Mouse (Mus musculus) midbrain, embryonic 11.5 days (tissue): ENCODE results near the gene Gm10722. TPM values are rescaled to one million over a fixed set of nuclear protein-coding genes. Genes with fewer than 3 reads are reported as not detected.
"Not testable (repeated sequence)": the region's sequence is repeated elsewhere in the genome, so short reads cannot be mapped to it uniquely, and the experiment has no call there.

Experiments used
- ATAC-seq: fragments of 200-750 bp; cut with Nextera tagmentation; 2 replicates; pipeline ENCODE4 v1.8.0; 2017; ENCODE audit warnings: moderate TSS enrichment, moderate library complexity; ENCODE audit not compliant: low FRiP score
- DNase-seq: peaks from one replicate; pipeline ENCODE4 v3.0.0; 2015; ENCODE audit warnings: low spot score; ENCODE audit errors: missing footprints
- H3K27ac ChIP-seq: fragments of 300-500 bp; sonication (generic); 2 replicates; pipeline ENCODE4 v1.5.1; 2014; ENCODE audit warnings: low read depth, low read length
- H3K27me3 ChIP-seq: fragments of 300-500 bp; sonication (generic); 2 replicates; pipeline ENCODE4 v1.6.1; 2014; ENCODE audit warnings: mild to moderate bottlenecking, low read length, moderate library complexity, mixed read lengths; ENCODE audit not compliant: control insufficient read depth, insufficient read depth
- H3K36me3 ChIP-seq: fragments of 300-500 bp; sonication (generic); 2 replicates; pipeline ENCODE4 v1.6.1; 2014; ENCODE audit warnings: mild to moderate bottlenecking, low read length, moderate library complexity, mixed read lengths; ENCODE audit not compliant: control insufficient read depth, insufficient read depth
- H3K4me1 ChIP-seq: fragments of 300-500 bp; sonication (generic); 2 replicates; pipeline ENCODE4 v1.6.1; 2014; ENCODE audit warnings: low read length; ENCODE audit not compliant: control insufficient read depth, insufficient read depth
- H3K4me2 ChIP-seq: fragments of 300-500 bp; sonication (generic); 2 replicates; pipeline ENCODE4 v1.6.1; 2014; ENCODE audit warnings: mild to moderate bottlenecking, moderate library complexity
- H3K4me3 ChIP-seq: fragments of 300-500 bp; sonication (generic); 2 replicates; pipeline ENCODE4 v1.5.1; 2014; ENCODE audit warnings: low read depth, low read length
- H3K9ac ChIP-seq: fragments of 300-500 bp; sonication (generic); 2 replicates; pipeline ENCODE4 v1.6.1; 2014; ENCODE audit warnings: low read length
- H3K9me3 ChIP-seq: fragments of 300-500 bp; sonication (generic); 2 replicates; pipeline ENCODE4 v1.6.1; 2016; ENCODE audit warnings: low read length; ENCODE audit not compliant: control insufficient read depth
- WGBS: fragments of 180-500 bp; shearing (Covaris S2); extraction: QIAGEN DNeasy Blood & Tissue Kit; methylation state at CpG from one replicate; pipeline ENCODE4 v1.1.7; 2014; 5-methylcytosine and 5-hydroxymethylcytosine counted together
- microRNA-seq: library from miRNA; unstranded; fragments of <30 nt; microRNA quantifications from one replicate; pipeline ENCODE4, GENCODE M21; 2017
- polyA plus RNA-seq: library from polyadenylated mRNA; unstranded; fragments of >200 nt; fragmentation: Nextera tagmentation; extraction: Ambion mirVana; gene quantifications from 2 replicates; pipeline ENCODE4 v1.2.1, GENCODE M21; 2014

The Gm10722 gene
- polyA plus RNA-seq, 1 experiment from 2014 or later: not detected

DNA sequence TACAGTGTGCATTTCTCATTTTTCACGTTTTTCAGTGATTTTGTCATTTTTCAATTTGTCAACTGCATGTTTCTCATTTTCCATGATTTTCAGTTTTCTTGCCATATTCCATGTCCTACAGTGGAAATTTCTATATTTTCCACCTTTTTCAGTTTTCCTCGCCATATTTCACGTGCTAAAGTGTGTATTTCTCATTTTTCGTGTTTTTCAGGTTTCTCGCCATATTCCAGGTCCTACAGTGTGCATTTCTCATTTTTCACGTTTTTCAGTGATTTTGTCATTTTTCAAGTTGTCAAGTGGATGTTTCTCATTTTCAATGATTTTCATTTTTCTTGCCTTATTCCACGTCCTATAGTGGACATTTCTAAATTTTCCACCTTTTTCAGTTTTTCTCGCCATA is 35.9 kb downstream of the Gm10722 start, which contains the start of gene Gm10715:
TSS of gene Gm10715 (plus strand) at position 301 of the 400 bp plus-strand sequence.
- not testable (repeated sequence) for H3K4me1 ChIP-seq, H3K36me3 ChIP-seq, H3K27me3 ChIP-seq, ATAC-seq, DNase-seq, H3K4me3 ChIP-seq, H3K9ac ChIP-seq, H3K9me3 ChIP-seq, H3K27ac ChIP-seq, H3K4me2 ChIP-seq
- 69% methylated on average over 6 of the region's 8 CpGs for WGBS

DNA sequence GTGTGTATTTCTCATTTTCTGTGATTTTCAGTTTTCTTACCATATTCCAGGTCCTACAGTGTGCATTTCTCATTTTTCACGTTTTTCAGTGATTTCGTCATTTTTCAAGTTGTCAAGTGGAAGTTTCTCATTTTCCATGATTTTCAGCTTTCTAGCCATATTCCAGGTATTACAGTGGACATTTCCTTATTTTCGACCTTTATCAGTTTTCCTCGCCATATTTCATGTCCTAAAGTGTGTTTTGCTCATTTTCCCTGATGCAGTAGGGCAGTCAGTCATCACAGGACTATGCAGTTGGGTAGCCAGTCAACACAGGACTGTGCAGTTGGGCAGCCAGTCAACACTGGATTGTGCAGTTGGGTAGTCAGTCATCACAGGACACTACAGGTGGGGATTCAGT is 37.4 kb downstream of the Gm10722 start:
- not testable (repeated sequence) for H3K27ac ChIP-seq, H3K4me2 ChIP-seq, H3K9ac ChIP-seq, H3K9me3 ChIP-seq, H3K4me3 ChIP-seq, H3K36me3 ChIP-seq, ATAC-seq, H3K4me1 ChIP-seq, H3K27me3 ChIP-seq
- peak; percentile 90 for DNase-seq
- WGBS: 61% methylated on average over 4 of the region's 4 CpGs

Small RNA genes within 50 kb of the gene (microRNA-seq; reads per million reads assigned to microRNA genes)
- not detected for gene Mir101c

Other genes starting within 250 kb of the Gm10722 start
- 0.34 TPM in 1 of 2 replicates, not detected in the other for gene Gm11168, start 2.4 kb downstream of the Gm10722 start, polyA plus RNA-seq
- gene Gm10721, start 12.2 kb downstream of the Gm10722 start, polyA plus RNA-seq: not detected in 2 replicates
- gene Gm10720, start 14.7 kb downstream of the Gm10722 start, polyA plus RNA-seq: not detected in 2 replicates
- gene Gm10719, start 16.5 kb downstream of the Gm10722 start, polyA plus RNA-seq: 0.29 and 0.37 TPM in 2 replicates
- gene Gm10718, start 22.6 kb downstream of the Gm10722 start, polyA plus RNA-seq: 0.44 TPM in 1 of 2 replicates, not detected in the other
- gene Gm10717, start 24.5 kb downstream of the Gm10722 start, polyA plus RNA-seq: 0.26 TPM in 1 of 2 replicates, not detected in the other
- gene Gm17535, start 33.7 kb downstream of the Gm10722 start, polyA plus RNA-seq: not detected in 2 replicates
- not detected in 2 replicates for gene Gm10715, start 36.0 kb downstream of the Gm10722 start, polyA plus RNA-seq